8 mouse cellular contexts compared by ENCODE assay signal in genomic region chr1:156781076-156781741, GRCm38 (mm10). TPM values are rescaled to one million over a fixed set of nuclear protein-coding genes. Genes with fewer than 3 reads are reported as not detected.
DNase-seq lines count a peak whose midpoint lies in the region; ATAC-seq and TF ChIP-seq lines count a peak whose summit lies in the region.

No protein-coding gene starts in this region.

- peak overlapping the region; percentile 41 for H3K4me3 ChIP-seq in gastrocnemius, adult 2 months
- no peak overlapping the region for H3K4me3 ChIP-seq in hindbrain, embryonic 12.5 days
- no peak overlapping the region for H3K4me3 ChIP-seq in stomach, embryonic 16.5 days (replicated peaks; ENCODE audit: low read length)

- 10% methylated on average over 12 of the region's 12 CpGs for WGBS in hindbrain, embryonic 12.5 days
- WGBS in stomach, embryonic 16.5 days = 20% methylated on average over 12 of the region's 12 CpGs

- intact Hi-C loops in gastrocnemius, adult 2 months (cut with DNase I) = loop anchor here (5.0 kb wide), 1 partner anchor 56 kb away; the partner anchor contains the start of gene Angptl1

- no peak for TF ChIP-seq CTCF in gastrocnemius, adult 2 months (IDR thresholded peaks at IDR 0.05)

- peak overlapping the region; percentile 86 for H3K27ac ChIP-seq in gastrocnemius, adult 2 months
- peak overlapping the region; percentile 79 for H3K27ac ChIP-seq in hindbrain, embryonic 12.5 days
- peak overlapping the region; percentile 88 for H3K27ac ChIP-seq in stomach, embryonic 16.5 days (ENCODE audit: low read length)

- H3K4me1 ChIP-seq in hindbrain, embryonic 12.5 days = peaks cover 50% of the 10 kb centered on the region
- H3K4me1 ChIP-seq in stomach, embryonic 16.5 days (ENCODE audit: control insufficient read depth, insufficient read depth, low read length) = peaks cover 36% of the 10 kb centered on the region

- H3K36me3 ChIP-seq in hindbrain, embryonic 12.5 days = no peaks in the 10 kb centered on the region
- H3K36me3 ChIP-seq in stomach, embryonic 16.5 days (ENCODE audit: control insufficient read depth, insufficient read depth, low read length) = no peaks in the 10 kb centered on the region

- 0 out of 2 replicates have a peak overlapping the region, but pooled peaks have one; percentile 16 for H3K4me2 ChIP-seq in hindbrain, embryonic 12.5 days (replicated peaks)
- H3K4me2 ChIP-seq in stomach, embryonic 16.5 days (ENCODE audit: low read depth, low read length) = 0 out of 2 replicates have a peak overlapping the region, but pooled peaks have one; percentile 9

- H3K27me3 ChIP-seq in hindbrain, embryonic 12.5 days = peaks cover 2% of the 10 kb centered on the region; the same call in 1 of the 2 replicates
- no peaks in the 10 kb centered on the region for H3K27me3 ChIP-seq in stomach, embryonic 16.5 days (ENCODE audit: control insufficient read depth, insufficient read depth, low read length)

- peak; percentile 54 for ATAC-seq in hindbrain, embryonic 12.5 days (ENCODE audit: low FRiP score)
- peak; percentile 78 for ATAC-seq in stomach, embryonic 16.5 days (ENCODE audit: insufficient read depth, low FRiP score)

- no peak overlapping the region for H3K9ac ChIP-seq in hindbrain, embryonic 12.5 days
- H3K9ac ChIP-seq in stomach, embryonic 16.5 days (ENCODE audit: low read length) = no peak overlapping the region

- peak; percentile 66 for DNase-seq in Muller cell, postnatal 12 days (ENCODE audit: inconsistent ontology term)
- peak; percentile 13 to 44 for DNase-seq in adrenal gland, postnatal 36 days
- DNase-seq in gastrocnemius, adult 2 months = peak; percentile 89
- peak; percentile 29 for DNase-seq in lung, postnatal 25 days (ENCODE audit: low spot score)
- DNase-seq in thymus, postnatal 14 days = no peak
- no peak for DNase-seq in spleen, postnatal 36 days (ENCODE audit: low spot score in 2 of 2)

- H3K9me3 ChIP-seq in hindbrain, embryonic 12.5 days (replicated peaks) = no peaks in the 10 kb centered on the region
- H3K9me3 ChIP-seq in stomach, embryonic 16.5 days (replicated peaks; ENCODE audit: control insufficient read depth, low read length) = no peaks in the 10 kb centered on the region

RNA-seq across cellular contexts. Expression of gene Angptl1, which starts 57.2 kb away (rescaled TPM):
- 1 to 10 TPM; 3.2 to 8.3 TPM for total RNA-seq in adrenal gland, postnatal 36 days (2021)
- 10 to 100 TPM in 1 of 2 experiments, 1 to 10 TPM in 1; 8.1 to 14.2 TPM for total RNA-seq in gastrocnemius, adult 2 months (2021)
- 9.4 and 14.0 TPM in 2 replicates for polyA plus RNA-seq in hindbrain, embryonic 12.5 days (2016; fragmentation: Nextera tagmentation; extraction: Ambion mirVana)
- polyA plus RNA-seq in stomach, embryonic 16.5 days (2015; fragmentation: Nextera tagmentation; extraction: Ambion mirVana) = 19.3 and 20.0 TPM in 2 replicates

Comparison
In these comparisons a context has a peak if more than half of its experiments do, and no peak if none do; other contexts are left out.
1. DNase-seq: peak in Muller cell, postnatal 12 days (single experiment), adrenal gland, postnatal 36 days (2 of 2), gastrocnemius, adult 2 months (single experiment) and lung, postnatal 25 days (single experiment); none in thymus, postnatal 14 days (single experiment) and spleen, postnatal 36 days (0 of 2).
2. Peak in every context shown above with its lines, with median percentiles within 50 percentile points of each other: H3K27ac ChIP-seq.